Mouse (Mus musculus) heart, embryonic 12.5 days (tissue): ENCODE results near the gene Cirbp. TPM values are rescaled to one million over a fixed set of nuclear protein-coding genes. Genes with fewer than 3 reads are reported as not detected.
A peak's percentile ranks its signal among the peaks of the same experiment; 100 is the strongest.
"Not testable (repeated sequence)": the region's sequence is repeated elsewhere in the genome, so short reads cannot be mapped to it uniquely, and the experiment has no call there.

ENCODE experiments used
- ATAC-seq: fragments of 200-750 bp; cut with Nextera tagmentation; 2 replicates; pipeline ENCODE4 v1.8.0; 2017; ENCODE audit warnings: moderate TSS enrichment, moderate library complexity; ENCODE audit not compliant: insufficient number of reproducible peaks, low FRiP score
- H3K27ac ChIP-seq: fragments of 300-500 bp; sonication (generic); 2 replicates; pipeline ENCODE4 v1.5.1; 2016; ENCODE audit warnings: mild to moderate bottlenecking, moderate library complexity; ENCODE audit not compliant: poor library complexity, severe bottlenecking
- H3K27me3 ChIP-seq: fragments of 300-500 bp; sonication (generic); replicated peaks from 2 replicates; pipeline ENCODE4 v1.6.1; 2016; ENCODE audit warnings: mild to moderate bottlenecking, moderate library complexity
- H3K36me3 ChIP-seq: fragments of 300-500 bp; sonication (generic); 2 replicates; pipeline ENCODE4 v1.6.1; 2016; ENCODE audit warnings: mild to moderate bottlenecking, moderate library complexity
- H3K4me1 ChIP-seq: fragments of 300-500 bp; sonication (generic); replicated peaks from 2 replicates; pipeline ENCODE4 v1.6.1; 2016; ENCODE audit warnings: mild to moderate bottlenecking
- H3K4me2 ChIP-seq: fragments of 300-500 bp; sonication (generic); 2 replicates; pipeline ENCODE4 v1.6.1; 2016; ENCODE audit warnings: mild to moderate bottlenecking, moderate library complexity
- H3K4me3 ChIP-seq: fragments of 300-500 bp; sonication (generic); 2 replicates; pipeline ENCODE4 v1.5.1; 2016; ENCODE audit warnings: mild to moderate bottlenecking
- H3K9ac ChIP-seq: fragments of 300-500 bp; sonication (generic); 2 replicates; pipeline ENCODE4 v1.6.1; 2016; ENCODE audit warnings: mild to moderate bottlenecking, moderate library complexity
- H3K9me3 ChIP-seq: fragments of 300-500 bp; sonication (generic); replicated peaks from 2 replicates; pipeline ENCODE4 v1.6.1; 2016; ENCODE audit warnings: mild to moderate bottlenecking, moderate library complexity
- WGBS: fragments of 180-500 bp; shearing (Covaris S2); methylation state at CpG from one replicate; pipeline ENCODE4 v1.1.7; 2016; 5-methylcytosine and 5-hydroxymethylcytosine counted together
- polyA plus RNA-seq: library from polyadenylated mRNA; unstranded; fragments of >200 nt; fragmentation: Nextera tagmentation; extraction: Ambion mirVana; gene quantifications from 2 replicates; pipeline ENCODE4 v1.2.1, GENCODE M21; 2016

The Cirbp gene
- polyA plus RNA-seq, 1 experiment from 2014 or later, result 110 TPM

DNA sequence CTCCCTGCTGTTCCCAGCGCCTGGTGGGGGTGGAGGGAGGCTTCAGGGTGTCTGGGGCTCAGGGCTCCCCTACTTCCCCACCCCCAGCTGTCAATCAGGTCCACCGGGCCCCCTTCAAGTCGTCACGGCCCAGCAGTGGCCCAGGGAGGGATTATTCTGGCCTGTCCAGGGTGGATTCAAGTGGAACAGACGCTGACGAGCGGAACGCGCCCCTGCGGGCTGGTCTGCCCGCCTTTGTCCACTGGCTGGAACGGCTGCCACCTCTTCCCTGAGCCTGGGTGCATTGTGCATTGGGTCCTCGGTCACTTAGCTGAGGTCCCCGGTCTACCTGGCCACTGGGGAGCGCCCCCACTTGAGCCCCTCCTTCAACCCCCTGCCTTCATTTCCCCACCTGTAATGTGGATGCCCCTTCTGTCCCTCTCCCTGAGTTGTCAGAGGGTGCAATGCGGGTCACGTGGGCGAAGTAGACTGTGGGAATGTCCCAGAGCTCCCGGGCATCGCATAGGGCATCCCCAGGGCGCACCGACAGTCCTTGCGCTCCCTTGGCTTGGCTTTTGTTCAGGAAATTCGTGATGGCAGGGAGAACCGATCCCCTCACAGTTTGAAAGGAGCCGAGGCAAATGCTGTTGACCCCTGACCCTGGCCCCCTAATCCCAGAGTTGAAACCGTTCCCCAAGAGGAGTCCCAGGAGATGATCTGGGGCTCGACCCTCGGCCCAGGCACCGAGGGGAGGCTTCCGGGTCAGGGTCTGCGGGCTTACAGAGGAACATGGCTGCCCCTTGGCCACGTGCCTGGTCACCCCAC lies 31.2 kb downstream of the Cirbp start:
- Histone ChIP-seq H3K4me2 (no peak overlapping the region), H3K4me3 (no peak overlapping the region), H3K9me3 (no peaks in the 10 kb centered on the region), H3K27ac (no peak overlapping the region), H3K4me1 (peaks cover 13% of the 10 kb centered on the region), H3K27me3 (peaks cover 9% of the 10 kb centered on the region), H3K9ac (no peak overlapping the region), H3K36me3 (no peaks in the 10 kb centered on the region)
- no peak for ATAC-seq
- WGBS, result 76% methylated on average over 33 of the region's 33 CpGs

DNA sequence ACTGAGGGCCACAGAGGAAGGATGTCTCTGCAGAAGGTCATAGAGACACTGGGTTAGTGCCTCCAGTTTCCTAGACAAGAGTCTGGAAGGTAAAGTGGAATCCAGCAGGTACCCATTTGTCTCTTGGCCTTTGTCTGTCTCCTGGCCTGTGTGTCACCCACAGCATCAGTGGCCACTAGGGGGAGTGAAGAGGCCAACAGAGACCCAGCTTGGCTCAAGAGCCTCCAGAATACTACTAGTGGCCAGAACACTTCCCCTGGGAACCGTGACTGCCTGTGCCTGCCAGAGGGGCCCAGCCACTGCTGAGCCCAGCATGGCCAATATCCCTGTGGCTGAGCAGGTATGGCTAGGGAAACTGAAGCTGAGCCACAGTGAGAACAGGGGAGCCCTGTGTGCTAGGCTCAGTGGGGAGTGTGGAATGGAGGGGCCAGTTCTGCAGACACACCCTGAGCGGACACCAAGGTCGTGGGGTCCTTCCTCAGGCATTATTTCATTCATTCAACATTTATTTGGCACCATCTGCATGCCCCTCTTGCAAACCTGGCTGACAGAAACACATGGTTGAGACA lies 33.7 kb downstream of the Cirbp start:
- Histone ChIP-seq H3K4me2 (no peak overlapping the region), H3K9me3 (no peaks in the 10 kb centered on the region), H3K9ac (no peak overlapping the region), H3K27me3 (no peaks in the 10 kb centered on the region; the same call in 1 of the 2 replicates), H3K27ac (no peak overlapping the region), H3K4me3 (no peak overlapping the region), H3K4me1 (peaks cover 8% of the 10 kb centered on the region), H3K36me3 (no peaks in the 10 kb centered on the region)
- peak; percentile 82; the same call in 1 of the 2 replicates for ATAC-seq
- WGBS, result 51% methylated on average over 3 of the region's 3 CpGs

DNA sequence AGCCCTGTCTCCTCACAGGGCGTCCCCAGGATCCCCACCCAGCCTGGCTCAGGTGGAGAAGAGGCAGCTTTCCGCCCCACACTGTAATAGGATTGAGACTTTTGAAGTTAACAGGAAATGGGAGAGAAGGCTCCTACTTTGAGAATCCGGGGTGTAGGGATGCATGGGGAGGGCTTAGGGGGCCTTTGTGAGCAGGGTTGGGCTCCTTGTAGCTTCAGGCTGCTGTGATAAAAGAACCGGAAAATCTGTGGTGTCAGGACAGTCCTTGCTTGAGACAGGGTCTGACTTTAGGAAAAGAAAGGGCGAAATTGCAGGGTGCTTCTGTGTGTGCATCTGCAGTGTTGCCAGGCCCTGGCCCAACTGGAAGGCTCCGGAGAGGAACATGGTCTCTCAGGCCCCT lies 34.7 kb downstream of the Cirbp start:
- H3K9me3 ChIP-seq, result no peaks in the 10 kb centered on the region
- H3K9ac ChIP-seq, result no peak overlapping the region
- H3K4me1 ChIP-seq, result peaks cover 7% of the 10 kb centered on the region
- no peak for ATAC-seq
- no peak overlapping the region for H3K4me2 ChIP-seq
- 73% methylated on average over 6 of the region's 6 CpGs for WGBS
- H3K4me3 ChIP-seq, result no peak overlapping the region
- 0 out of 2 replicates have a peak, but pooled peaks cover 3% of the 10 kb centered on the region for H3K27me3 ChIP-seq
- H3K27ac ChIP-seq, result no peak overlapping the region
- H3K36me3 ChIP-seq, result no peaks in the 10 kb centered on the region

DNA sequence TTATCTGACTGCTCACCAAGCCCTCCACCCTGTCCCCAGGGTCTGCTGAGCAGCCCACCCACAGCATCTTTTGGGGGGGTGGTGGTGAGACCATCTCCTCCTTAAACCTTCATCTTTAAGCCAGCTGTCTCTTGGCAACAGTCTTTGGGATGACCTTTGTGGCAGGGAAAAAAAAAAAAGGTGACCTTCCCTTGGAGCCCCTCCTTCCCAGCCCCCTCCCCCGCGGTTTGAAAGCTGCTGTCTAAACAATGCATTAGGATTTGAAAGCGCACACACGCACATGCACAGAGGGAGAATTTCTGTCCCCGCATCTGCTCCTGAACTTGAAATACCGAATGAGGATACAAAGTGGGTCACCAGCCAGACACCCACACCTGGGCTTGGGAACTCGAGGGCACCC lies 38.3 kb downstream of the Cirbp start:
- no peak overlapping the region for H3K4me3 ChIP-seq
- H3K4me2 ChIP-seq, result no peak overlapping the region
- no peak overlapping the region for H3K27ac ChIP-seq
- H3K27me3 ChIP-seq, result peaks cover 20% of the 10 kb centered on the region
- no peaks in the 10 kb centered on the region for H3K36me3 ChIP-seq
- no peaks in the 10 kb centered on the region for H3K9me3 ChIP-seq
- peaks cover 12% of the 10 kb centered on the region for H3K4me1 ChIP-seq
- peak overlapping the region; percentile 14; the same call in 1 of the 2 replicates for H3K9ac ChIP-seq
- WGBS, result 43% methylated on average over 7 of the region's 7 CpGs
- ATAC-seq, result no peak

DNA sequence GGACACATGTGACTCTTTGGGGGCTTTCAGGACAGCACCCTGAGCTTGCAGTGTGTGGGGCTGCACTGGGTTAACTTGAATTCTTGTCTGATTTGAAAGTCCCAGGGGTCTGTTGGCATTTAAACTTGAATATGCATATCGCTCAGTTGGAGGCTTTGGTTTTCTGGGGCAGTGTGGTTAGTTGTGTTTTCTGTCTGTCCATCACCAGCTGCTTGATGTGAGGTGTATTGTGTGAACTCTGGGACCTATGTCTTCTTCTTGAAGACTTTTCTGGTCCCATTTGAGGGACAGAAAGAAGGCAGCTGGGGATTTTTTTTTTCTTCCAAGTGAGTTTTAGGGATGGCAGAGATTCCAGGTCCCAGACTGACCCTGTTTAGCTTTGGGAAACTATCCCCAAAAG lies 41.4 kb downstream of the Cirbp start:
- no peaks in the 10 kb centered on the region for H3K9me3 ChIP-seq
- 69% methylated on average over 1 of the region's 1 CpGs for WGBS
- peaks cover 14% of the 10 kb centered on the region for H3K4me1 ChIP-seq
- no peak overlapping the region for H3K9ac ChIP-seq
- no peak for ATAC-seq
- H3K4me2 ChIP-seq, result no peak overlapping the region
- H3K27me3 ChIP-seq, result peaks cover 24% of the 10 kb centered on the region
- no peaks in the 10 kb centered on the region for H3K36me3 ChIP-seq
- H3K4me3 ChIP-seq, result no peak overlapping the region
- no peak overlapping the region for H3K27ac ChIP-seq

DNA sequence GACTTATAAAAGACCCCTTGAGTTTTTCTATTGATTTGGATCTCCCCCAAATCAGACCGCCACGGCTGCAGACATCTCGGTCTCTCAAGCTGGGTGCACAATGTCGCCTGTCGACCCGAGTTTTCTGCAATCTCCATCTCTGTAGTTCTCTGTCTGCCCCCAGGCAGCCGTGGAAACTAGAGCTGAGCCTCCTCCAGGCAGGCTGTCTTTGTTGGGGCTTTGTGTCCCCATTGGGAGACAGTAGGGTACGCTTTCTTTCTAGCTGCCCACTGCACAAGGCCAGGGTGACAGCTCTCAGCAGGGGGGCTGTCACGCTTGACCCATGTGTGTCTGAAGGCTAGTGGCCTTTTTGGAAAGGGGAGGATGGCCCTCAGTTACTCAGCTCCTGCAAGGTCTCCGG lies 41.9 kb downstream of the Cirbp start:
- Histone ChIP-seq H3K27ac (no peak overlapping the region), H3K27me3 (peaks cover 24% of the 10 kb centered on the region), H3K4me3 (no peak overlapping the region), H3K36me3 (no peaks in the 10 kb centered on the region), H3K4me1 (peaks cover 14% of the 10 kb centered on the region), H3K9ac (no peak overlapping the region), H3K4me2 (no peak overlapping the region), H3K9me3 (no peaks in the 10 kb centered on the region)
- no peak for ATAC-seq
- WGBS, result 72% methylated on average over 10 of the region's 10 CpGs

DNA sequence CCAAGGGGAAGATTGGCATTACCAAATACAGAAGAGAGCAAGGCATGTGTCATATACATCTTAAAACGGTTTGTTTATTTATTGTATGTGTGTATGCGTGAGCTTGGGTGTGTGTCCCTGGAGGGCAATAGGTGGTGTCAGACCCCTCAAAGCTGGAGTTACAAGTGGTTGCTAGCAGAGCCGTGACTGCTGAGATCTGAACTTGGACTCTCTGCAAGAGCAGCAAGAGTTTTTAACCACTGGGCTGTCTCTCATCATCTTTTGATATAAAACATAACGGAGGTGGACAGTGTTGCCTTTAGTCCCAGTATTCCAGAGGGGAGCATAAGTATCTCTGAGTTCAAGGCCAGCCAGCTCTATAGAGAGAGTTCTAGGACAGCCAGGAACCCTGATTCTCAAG lies 42.5 kb downstream of the Cirbp start:
- Histone ChIP-seq H3K4me1 (peaks cover 14% of the 10 kb centered on the region), H3K27ac (no peak overlapping the region), H3K27me3 (peaks cover 24% of the 10 kb centered on the region), H3K4me3 (no peak overlapping the region), H3K4me2 (no peak overlapping the region), H3K9me3 (no peaks in the 10 kb centered on the region), H3K9ac (no peak overlapping the region), H3K36me3 (no peaks in the 10 kb centered on the region)
- 80% methylated on average over 4 of the region's 4 CpGs for WGBS
- ATAC-seq, result no peak

DNA sequence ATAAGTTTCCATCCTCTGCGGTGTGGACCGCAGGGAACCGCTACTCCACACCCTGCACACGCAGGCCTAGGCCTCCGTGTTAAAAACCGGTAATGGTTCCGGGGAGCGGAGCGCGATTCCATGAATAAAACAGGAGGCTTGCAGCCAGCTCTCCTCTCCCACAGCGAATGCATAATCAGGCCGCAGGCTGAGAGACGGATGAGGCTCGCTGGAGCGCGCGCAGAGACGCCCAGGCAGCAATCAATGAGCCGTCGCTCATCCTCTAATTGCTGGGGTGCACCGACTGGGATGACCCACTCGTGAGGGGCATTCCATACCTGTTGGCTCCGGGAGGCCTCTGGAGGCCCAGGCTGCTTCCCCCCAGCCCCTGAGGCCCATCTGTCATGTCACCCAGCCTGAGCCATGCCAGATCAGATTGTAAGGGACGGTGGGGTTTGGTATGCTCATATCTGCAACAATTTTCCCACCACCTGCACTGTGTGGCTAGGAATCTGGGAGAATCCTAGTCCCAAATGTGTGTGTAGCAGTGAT lies 43.1 kb downstream of the Cirbp start:
- Histone ChIP-seq H3K9ac (peak overlapping the region; percentile 29; the same call in 1 of the 2 replicates), H3K9me3 (no peaks in the 10 kb centered on the region), H3K4me3 (no peak overlapping the region), H3K4me2 (peak overlapping the region; percentile 39), H3K4me1 (peaks cover 11% of the 10 kb centered on the region), H3K36me3 (no peaks in the 10 kb centered on the region), H3K27me3 (peaks cover 24% of the 10 kb centered on the region), H3K27ac (no peak overlapping the region)
- peak; percentile 29; the same call in 1 of the 2 replicates for ATAC-seq
- 17% methylated on average over 24 of the region's 24 CpGs for WGBS

DNA sequence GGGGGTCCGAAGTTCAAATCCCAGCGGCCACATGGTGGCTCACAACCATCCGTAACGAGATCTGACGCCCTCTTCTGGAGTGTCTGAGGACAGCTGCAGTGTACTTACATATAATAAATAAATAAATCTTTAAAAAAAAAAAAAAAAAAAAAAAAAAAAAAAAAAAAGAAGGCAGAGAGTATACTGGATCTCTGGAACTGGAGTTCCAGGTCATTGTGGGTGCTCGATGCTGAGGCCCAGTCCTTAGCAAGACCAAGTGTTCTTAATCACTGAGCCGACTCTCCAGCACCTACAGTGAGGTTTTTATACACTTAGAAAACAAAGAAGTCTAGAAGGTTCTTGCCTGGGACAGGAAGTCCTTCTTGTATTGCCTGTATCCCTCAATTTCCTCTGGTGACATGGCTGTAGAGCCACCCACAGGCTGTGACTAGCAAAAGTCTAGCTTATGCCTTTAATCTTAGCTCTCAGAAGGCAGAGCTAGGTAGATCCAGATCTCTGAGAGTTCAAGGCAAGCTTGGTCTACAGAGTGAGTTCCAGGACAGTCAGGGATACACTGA lies 45.8 kb downstream of the Cirbp start:
- H3K36me3 ChIP-seq, result not testable (repeated sequence)

DNA sequence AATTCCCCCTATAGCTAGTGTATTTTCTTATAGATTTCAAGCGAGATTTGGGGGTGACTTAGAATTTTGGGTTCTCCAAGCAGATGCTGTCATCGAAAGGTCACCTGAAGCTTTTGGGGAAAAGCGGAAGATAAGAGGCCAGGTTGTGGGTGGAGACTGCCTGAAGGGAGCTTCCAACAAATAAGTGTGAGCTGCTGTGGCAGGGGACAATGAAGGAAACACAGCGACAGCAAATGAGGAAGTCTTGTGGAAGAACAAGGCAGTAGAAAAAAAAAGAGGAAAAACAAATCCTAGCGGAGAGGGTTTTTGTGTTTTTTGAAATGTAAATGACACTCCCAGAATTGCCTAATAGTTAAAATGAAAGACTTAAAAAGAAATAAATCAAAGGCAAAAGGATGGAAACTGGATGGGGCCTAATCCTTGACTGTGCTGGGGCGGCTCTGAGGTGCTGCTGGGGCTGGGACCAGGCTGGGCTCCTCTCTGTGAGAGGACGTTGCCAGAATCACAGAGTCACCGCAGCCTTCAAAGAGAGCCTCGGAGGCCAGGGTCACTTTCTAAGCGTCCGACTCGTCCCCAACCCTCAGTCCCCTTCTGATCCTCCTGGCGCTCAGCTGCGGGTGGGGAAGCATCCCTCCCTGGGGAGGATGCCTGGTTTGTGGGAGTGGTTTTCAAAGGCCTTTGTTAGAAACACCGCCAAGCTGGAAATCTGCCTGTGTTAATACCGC lies 49.4 kb downstream of the Cirbp start:
- H3K36me3 ChIP-seq, result no peaks in the 10 kb centered on the region
- no peaks in the 10 kb centered on the region for H3K4me1 ChIP-seq
- no peak overlapping the region for H3K9ac ChIP-seq
- H3K4me3 ChIP-seq, result no peak overlapping the region
- ATAC-seq, result no peak
- no peaks in the 10 kb centered on the region for H3K9me3 ChIP-seq
- H3K4me2 ChIP-seq, result no peak overlapping the region
- 0 out of 2 replicates have a peak, but pooled peaks cover 5% of the 10 kb centered on the region for H3K27me3 ChIP-seq
- H3K27ac ChIP-seq, result no peak overlapping the region
- 28% methylated on average over 16 of the region's 16 CpGs for WGBS

More for the DNA sequence above, 45.8 kb downstream of the Cirbp start:
- H3K27me3 ChIP-seq, result peaks cover 26% of the 10 kb centered on the region
- H3K4me2 ChIP-seq, H3K4me3 ChIP-seq, H3K9ac ChIP-seq, H3K9me3 ChIP-seq, H3K27ac ChIP-seq, H3K4me1 ChIP-seq, ATAC-seq: not testable (repeated sequence)
- 57% methylated on average over 7 of the region's 7 CpGs for WGBS

DNA sequence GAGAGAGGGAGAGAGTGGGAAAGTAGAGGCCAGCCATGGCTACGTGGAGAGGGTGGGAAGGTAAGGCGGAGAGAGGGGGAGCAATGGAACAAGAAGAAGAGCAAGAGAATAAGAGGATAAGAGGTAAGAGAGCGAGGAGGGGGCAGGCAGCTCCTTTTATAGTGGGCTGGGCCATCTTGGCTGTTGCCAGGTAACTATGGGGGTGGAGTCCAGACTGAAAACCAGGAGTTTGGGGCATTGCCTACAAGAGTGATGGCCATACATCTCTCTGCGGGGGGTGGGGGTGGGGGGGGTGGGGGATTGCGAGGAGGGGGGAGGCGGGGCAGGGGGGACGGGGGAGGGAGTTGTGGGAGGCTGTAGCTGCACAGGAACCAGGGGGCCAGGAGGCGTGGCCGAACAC lies 54.9 kb downstream of the Cirbp start:
- ATAC-seq, result no peak
- 43% methylated on average over 8 of the region's 9 CpGs for WGBS
- H3K9ac ChIP-seq, result no peak overlapping the region
- H3K27ac ChIP-seq, result no peak overlapping the region
- H3K9me3 ChIP-seq, result no peaks in the 10 kb centered on the region
- no peak overlapping the region for H3K4me3 ChIP-seq
- no peaks in the 10 kb centered on the region for H3K36me3 ChIP-seq
- 0 out of 2 replicates have a peak, but pooled peaks cover 5% of the 10 kb centered on the region for H3K27me3 ChIP-seq
- H3K4me1 ChIP-seq, result peaks cover 12% of the 10 kb centered on the region
- H3K4me2 ChIP-seq, result no peak overlapping the region
